Mouse (Mus musculus) spleen, adult 12 weeks (tissue): Measurements from ENCODE around the gene Atxn7.
"Not testable (repeated sequence)": the region's sequence is repeated elsewhere in the genome, so short reads cannot be mapped to it uniquely, and the experiment has no call there.

ENCODE experiments used
- DNase-seq: peaks from one replicate; pipeline ENCODE4 v3.0.0; 2022; ENCODE audit warnings: low spot score

The Atxn7 gene

DNA sequence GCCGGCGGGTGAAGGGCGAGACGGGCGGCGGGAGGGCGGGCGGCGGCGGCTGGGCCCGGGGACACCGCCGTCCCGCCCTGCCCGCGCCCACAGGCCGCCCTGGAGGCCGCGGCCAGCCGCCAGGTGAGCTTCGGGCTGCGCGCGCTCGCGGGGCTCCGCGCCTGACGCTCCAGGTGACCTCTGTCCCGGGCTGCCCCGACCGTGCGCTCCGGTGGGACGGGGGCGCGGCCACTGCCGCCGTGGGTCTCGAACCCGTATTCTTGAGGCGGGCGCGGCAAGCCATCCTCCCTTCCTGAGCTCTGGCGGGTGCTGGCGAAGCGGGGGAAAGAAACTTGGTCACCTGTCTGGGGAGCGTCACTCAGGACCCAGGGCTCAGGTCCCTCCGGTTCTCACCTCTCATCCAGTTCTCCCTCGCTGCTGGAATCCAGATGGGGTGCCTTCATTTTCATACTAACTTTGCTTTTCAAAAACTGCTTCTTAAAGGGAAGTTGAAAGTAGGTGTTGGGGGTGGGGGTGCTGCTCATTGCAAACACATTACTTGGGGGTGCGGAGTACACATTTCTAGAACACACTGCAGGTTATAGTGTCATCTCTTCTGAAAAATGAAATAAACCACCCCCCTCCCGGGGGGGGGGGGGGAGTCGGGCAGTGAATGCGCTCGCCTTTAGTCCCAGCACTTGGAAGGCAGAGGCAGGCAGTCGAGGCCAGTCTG is at the start of gene Atxn7, which contains the start of gene Thoc7:
Atxn7 (plus strand) TSS at position 40 of the 712 bp plus-strand sequence.
Thoc7 (minus strand) TSS at position 452 of the 712 bp plus-strand sequence.
- peak; percentile 34 for DNase-seq

DNA sequence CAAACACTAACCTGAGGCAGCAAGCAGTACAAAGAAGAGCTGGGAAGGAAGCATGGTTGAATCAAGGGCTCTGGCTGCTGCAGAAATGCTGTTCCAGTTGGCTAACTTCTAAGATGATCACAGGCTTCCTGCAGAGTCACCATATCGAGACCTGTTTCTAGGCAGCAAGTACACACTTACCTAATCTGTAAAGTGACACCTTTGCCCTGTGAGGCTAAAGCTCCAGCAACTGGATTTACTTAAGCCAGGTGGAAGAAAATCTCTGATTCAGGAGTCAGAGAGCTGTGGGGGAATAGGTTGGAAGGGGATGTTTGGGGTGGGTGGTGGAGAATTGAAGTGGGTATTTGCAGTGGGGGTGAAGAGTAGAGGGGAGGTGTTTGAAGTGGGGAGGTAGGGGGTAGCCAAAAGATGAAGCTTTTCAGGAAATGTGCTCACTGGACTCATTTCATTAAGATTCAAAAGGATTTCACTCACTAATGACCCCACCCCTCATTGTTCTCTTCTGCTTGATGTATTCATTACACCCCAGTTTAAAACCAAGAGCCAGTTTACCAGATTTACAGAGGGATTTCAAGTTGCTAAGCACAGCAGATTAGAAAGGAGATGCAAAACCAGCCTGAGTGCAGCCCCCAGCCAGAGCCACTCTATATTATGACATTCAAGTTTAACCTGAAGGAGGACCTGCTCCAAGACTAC is 46.7 kb upstream of the Atxn7 start, which contains the start of gene Gm281:
Gm281 (minus strand) TSS at position 92 of the 696 bp plus-strand sequence.
- DNase-seq, result no peak

DNA sequence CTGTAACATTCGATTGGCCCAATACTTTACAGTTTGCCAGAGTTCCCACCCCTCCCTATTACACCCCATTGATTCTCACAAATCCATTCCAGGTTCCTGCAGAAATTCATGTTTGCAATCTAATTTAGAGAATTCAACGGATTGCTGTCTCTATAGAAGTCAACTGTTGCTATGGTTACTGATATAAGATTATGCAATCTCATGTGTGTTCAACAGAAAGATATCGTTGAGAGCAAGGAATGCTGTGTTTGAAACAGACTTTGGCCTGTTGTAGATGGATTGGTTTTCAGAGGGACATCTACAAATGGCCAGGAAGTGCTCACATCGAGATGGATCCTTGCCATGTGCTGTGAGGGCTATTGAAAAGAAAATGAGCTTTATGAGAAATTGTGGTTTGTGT is 46.0 kb upstream of the Atxn7 start:
- DNase-seq, result no peak

DNA sequence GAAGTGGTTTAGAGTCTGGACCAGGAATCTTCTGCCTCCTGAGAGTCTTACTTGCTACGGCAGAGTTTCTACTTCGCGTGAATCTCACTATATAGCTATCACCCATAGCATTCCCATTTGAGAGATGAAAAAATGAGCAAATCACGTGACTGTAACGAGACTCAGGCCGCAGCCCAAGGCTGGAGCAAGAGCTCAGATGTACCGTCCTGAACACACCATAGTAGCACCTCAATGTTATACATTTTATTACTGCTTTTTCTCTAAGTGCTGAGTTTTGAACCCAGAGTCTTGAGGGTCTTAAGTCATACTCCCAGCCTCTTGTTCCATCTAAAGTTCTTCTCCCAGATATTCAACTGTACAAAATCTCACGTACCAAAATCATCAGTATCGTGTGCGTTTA is 44.0 kb upstream of the Atxn7 start:
- no peak for DNase-seq

DNA sequence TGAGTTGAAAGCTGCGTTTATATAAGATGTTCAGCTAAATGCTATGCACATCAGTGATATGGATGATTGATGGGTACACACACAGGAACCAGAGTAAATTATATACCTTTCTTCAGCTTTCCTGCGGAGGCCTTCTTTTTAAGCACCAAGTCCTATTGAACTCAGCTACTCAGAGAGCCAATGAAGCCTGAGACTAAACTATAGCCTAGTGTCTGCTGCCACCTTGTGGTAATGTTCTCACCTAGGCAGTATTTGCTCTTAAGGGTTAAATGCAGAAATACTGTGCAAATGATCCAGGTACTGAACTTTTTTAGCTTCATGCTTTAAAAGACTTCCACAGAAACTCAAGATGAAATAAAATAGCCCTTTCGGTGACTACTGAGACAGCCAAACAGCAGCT is 43.6 kb upstream of the Atxn7 start:
- no peak for DNase-seq

DNA sequence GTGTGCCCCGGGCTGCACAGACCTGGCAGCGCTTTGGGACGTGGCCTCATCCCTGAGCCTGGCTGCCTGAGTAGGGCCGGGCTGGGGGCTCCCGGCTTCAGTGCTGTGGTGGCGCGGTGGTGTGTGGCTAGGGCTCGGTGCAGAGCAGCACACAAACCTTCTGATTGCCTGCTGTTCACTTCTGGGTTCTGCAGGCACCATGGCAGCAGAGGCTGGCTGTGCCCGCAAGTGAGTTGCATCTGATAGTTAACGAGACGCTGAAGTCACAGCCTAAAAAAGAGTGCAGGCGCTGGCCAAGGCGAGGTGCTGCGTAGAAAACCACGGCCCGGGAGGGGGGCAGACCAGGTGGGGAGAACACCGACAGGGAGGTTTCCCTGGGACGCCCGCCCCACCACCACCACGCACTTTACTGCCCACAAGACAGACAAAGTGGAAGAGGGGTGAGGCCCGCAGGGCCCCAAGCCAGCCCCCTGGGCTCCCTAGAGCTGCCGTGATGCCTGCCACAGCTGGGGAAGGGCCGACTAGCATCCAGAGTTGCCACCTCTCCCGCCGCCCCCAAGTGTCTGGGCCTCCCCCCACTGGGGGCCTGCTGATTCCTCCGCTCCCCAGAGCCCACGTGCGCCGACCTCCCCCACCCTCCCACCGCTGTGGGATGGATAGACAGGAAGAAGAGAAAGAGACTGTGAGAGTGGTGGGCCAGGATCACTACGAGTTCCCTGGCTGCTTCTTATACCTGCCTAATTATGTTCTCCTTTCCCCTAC is 27.8 kb upstream of the Atxn7 start:
- DNase-seq, result no peak

DNA sequence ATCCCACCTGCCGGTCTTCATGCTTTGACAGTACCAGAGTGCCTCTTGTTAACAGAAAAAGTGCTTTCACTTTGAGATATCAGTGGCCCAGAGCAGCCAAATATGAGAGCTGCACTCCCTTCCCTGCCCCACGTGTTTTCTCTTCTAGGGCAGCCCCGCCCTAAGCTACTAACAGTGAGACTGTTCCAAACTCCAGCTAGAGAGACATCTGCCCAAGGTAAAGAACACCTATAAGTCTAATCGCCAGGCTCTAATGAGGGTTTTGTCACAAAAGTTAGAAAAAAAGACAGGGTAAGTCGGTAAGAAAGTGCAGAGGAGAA is 27.2 kb upstream of the Atxn7 start:
- no peak for DNase-seq

DNA sequence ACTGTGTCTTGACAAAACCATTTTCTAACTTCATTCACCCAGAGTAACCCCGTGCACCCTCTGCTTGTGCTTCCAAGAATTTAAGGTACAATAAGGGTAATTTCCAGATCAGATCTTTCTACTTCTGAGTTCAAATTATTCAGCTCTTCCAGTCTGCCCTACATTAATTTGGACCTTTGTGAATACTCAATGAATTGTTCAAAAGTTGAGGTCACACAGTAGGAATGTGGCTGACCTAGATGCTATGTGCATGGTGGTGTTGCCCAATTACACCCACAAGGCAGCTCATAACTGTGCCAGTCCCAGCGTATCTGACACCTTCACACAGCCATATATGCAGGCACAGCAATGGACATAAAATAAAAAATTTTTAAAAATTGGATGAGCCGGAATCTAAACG is 16.6 kb upstream of the Atxn7 start:
- no peak for DNase-seq

DNA sequence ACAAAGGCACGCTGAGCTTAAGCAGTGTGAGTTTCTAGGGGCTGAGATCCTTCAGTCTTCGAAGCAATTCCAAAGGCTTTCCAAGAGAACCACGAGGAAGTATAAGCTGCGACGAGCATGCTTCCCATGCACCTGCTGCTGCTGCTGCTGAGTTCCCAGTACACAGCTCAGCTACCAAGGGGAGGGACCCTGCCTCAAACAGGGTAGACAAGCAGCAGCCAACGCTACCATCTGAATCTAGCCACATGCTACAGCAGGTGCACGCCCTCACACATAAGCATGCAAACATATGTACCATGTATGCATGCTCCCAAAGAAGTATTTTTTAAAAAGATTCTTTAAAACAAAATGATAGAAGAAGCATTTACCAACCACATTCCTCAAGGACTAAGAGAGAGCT is 12.9 kb upstream of the Atxn7 start:
- no peak for DNase-seq

DNA sequence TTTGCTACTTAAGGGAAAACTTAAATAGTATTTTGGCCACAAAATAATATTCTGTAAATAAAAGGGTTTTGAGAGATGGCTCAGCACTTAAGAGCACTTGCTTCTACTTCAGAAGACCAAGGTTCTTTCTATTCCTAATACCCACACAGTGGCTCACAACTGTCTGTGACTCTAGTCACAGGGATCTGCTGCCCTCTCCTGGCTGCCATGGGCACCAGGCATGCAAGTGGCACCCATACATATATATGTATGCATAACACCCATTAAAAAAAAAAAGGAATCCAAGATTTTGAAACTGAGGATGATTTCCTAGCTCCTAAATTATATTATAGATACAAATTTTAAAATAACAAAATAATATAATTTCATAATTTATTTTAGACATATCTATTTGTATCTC is 10.8 kb upstream of the Atxn7 start:
- no peak for DNase-seq

DNA sequence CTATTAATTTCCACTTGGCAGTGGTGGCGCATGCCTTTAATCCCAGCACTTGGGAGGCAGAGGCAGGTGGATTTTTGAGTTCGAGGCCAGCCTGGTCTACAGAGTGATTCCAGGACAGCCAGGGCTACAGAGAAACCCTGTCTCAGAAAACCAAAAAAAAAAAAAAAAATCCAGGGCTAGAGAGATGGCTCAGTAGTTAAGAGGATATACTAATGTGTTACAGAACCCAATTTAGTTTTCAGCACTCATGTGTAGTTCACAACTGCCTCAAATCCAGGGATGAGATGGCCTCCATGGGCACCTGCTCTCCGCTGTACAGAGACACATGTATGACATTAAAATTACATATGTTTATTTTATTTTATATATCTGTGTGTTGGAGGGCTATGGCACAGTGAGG is 9.1 kb upstream of the Atxn7 start:
- not testable (repeated sequence) for DNase-seq

DNA sequence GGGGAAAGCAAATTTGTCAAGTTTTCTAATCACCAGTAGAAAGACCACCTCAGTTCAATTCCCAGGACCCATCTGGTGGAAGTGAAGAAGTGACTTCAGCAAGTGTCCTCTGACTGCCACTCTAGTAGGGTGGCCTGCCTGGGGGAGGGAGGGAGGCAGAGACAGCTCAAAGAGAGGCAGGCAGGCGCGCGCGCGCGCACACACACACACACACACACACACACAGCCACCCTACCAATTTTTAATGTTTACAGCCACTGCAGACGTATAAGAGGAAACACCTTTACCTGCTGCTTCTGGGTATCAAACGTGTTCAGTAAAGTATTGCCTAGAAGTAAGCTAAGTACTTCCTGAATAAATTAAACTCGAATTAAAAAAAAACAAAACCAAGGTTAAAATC is 1.2 kb upstream of the Atxn7 start:
- DNase-seq, result no peak

DNA sequence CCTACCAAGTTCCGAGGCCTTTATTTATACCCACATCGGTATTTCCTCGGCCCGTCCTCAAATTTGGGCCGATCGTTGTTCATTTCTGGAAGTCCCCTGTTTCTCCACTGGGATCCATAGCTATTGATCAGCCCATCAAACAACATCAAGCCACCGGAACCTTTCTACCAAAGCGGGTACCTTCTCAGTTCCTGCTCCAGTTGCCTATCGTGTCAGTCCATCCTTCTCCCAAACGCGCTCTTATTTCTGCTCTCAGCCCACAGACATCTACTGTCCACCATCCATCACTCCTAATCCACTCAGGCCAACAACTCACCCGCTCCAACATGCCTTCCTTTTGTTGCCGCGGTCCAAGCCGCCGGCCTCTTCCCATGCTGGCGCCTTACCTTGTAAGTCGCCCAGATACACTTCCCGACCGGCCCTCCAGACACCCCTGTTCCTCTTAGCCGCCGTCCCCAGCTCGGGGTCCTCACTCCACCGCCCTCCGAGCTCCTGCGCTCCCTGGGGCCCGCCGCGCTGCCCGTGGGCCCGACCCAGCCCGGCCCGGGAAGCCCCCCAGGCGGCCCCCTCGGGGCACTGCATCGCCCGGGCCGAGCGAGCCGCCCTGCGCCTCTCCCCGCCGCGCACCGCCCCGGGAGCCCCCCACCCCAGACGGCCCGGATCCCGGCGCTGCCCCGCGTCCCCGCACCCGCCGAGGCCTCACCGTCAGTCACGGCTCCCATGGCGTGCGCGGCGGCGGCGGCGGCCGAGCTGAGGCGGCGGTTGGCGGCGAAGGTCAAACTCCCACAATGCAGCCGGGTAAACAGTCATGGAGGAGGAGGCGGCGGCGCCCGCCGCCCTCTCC is 536 bp upstream of the Atxn7 start:
- peak; percentile 27 for DNase-seq

DNA sequence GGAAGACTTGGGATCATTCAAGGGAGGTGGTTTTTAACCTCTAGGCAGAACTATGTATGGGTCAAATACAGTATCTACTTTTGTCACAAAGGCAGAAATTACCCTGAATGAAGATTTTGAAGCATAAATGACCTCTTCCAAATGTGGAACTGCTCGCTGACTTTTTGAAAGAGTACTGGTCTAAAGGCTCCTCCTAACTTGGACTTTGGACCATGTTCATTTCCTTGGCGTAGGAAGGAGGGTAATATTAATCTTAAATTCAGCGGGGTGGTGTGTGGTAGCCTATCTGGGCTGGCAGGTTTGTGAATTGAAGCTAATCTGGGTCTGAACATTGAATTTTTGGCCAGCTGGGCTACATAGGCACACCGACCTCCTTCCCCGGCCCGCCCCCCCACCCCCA is 1.2 kb downstream of the Atxn7 start:
- no peak for DNase-seq

DNA sequence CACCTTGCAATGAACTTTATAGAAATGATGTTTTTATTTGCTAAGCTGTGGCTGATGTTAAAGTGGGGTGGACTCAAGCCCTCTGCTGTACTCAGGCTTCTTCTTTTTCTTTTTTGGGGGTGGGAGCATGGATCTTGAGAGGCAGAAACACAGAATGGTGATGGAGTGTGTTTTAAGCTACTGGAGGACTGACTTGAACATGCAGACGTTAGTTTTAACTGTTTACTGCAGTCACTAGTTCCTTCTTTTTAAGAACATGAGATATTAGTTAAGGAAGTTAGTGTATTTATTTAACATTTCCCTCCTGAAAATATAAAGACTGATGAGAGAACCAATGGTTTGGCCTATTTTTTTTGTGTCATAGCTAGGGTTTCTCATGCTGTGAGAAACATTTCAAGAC is 2.3 kb downstream of the Atxn7 start:
- no peak for DNase-seq

DNA sequence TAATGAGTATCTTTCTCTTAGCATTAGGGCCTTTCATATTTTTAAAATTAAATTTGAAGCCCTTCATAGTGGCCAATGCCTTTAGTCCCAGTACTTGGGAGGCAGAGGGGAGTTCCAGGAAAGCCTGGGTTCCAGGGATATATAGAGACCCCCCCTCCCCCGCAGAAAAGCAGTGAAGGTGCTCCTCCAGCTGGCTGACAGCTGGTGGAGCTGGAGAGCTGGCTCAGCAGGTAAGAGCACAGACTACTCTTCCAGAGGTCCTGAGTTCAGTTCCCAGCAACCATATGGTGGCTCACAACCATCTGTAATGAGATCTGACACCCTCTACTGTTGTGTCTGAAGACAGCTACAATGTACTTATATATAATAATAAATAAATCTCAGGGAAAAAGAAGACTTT is 6.4 kb downstream of the Atxn7 start:
- DNase-seq, result no peak

DNA sequence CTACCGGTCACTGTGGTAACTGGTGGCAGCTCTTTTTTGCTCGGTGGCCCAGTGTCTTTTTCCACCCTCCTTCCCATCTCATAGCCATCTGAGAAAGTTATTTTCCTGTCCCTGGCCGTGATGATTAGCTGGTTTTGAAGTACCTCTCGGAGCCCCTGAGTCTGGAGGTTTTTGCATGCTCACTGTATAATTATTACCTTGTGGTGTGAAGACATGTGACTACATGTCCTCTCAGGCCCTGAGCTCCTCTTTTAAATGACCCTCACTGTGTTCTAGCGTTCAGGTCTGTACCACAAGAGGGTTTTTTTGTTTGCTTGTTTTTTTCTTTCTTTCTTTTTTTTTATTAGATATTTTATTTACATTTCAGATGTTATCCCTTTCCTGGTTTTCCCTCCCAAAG is 7.2 kb downstream of the Atxn7 start:
- no peak for DNase-seq

DNA sequence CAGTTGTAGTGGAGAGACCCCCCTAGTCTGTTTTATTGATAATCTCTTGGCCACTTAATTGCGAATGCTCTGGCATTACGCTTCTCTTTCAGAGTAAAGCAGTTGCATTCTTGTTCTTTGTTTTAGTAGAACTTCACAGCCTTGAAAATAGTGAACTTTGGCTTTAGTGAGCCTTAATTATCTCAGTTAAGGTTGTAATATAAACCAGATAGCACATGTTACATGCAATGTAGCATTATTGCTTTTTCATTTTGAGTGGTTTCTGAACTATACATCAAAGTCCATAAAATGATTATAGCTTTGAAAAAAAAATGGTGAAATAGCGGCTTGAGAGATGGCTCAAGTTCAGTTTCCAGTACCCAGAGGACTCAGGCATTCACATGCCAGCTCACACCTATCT is 9.3 kb downstream of the Atxn7 start:
- DNase-seq, result no peak

DNA sequence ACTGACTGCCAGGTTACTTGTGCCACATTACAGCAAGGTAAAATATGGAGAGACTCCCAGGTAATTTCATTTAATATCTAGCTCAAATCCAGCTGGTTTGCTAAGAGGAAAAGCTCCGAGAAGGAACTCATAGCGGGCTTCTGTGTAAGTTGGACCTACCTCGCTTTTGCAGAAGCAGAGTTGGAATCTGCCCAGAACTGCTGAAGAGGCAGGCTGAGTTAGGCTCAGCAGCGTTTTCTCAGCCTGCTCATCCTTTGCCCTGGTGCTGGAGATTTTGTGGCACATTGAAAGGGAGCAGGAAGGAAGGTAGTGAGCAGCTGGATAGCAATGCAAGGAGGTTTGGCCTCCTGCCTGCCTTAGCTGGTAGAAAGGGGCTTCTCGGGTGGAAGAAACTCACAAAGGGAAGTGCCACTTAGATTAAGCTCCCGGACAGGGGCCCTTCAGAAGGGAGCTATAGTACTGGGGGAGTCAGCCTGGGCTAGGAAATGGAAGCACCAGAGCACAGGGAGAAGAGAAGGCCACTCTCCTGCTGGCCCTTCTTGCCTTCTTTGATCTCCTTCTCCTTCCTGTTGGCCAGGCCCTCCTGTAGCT is 10.5 kb downstream of the Atxn7 start:
- no peak for DNase-seq

DNA sequence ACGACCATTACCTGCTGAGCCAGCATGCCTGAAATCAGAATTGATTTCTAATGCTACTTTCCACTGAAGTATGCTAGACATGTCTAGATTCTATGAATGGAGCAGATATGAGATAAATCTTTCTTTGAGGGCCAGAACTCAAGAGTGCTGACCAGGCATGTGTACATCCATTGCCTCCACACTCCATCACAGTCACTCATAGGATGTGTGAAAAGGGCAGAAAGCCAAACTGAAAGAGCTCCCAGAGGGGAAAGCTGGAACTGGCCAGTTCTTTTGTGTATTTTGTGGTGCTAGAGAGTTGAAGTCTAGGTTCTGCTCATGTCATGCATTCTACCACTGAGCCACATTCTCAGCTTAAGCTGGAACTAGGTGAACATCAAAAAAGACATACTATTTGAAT is 16.3 kb downstream of the Atxn7 start:
- no peak for DNase-seq

DNA sequence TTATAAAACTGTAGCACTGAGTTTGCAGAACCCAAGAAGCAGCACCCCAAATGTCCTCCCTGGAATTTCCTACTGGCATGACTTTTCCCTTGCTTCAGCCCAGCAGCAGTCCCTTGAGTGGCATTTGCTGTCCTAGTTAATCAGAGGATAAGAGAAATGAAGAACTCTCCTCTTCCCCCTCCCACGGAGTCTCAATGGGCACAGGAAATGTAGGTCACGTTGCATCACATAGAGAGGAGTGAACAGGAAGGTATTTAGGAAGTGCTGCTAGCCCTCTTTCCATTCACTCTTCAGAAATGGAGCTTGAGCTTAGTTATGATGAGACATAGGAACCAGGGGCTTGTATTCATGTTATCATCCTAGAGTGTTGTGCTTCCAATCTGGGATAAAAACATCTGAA is 20.0 kb downstream of the Atxn7 start:
- DNase-seq, result no peak

DNA sequence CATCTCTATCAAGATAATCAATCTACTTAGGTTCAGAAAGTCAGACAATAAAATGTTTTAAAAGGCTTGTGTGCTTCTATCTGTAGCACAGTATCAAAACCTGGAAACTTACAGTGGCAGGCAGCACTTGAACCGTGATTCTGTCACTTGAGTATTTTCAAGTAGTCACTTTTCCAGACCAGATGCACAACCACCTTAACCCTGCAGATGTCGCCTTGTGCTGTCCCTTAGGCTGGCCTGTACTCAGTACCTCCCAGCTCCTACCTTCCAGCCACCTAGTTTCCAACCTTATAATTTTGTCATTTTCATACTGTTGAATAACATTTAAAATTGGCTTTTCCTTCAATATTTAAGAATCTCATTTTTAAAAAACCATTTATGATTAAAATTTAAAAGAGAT is 20.9 kb downstream of the Atxn7 start:
- no peak for DNase-seq
